Mouse (Mus musculus) 3T3-L1 (cell line): ENCODE data around the gene Atp9a.

ENCODE experiments used
- DNase-seq: peaks from one replicate; pipeline ENCODE4 v3.0.0-alpha.2; 2015; ENCODE audit warnings: low read depth, low spot score

Atp9a gene

GRCm38 (mm10) chr2:168601491-168602386, 140.5 kb downstream of the Atp9a start, which contains the start of gene Nfatc2:
Gene Nfatc2 (minus strand): TSS chr2:168601657.
- peak; percentile 92 for DNase-seq

- DNase-seq, result no peak
Observed at GRCm38 (mm10) chr2:168600750-168601490, 141.3 kb downstream of the Atp9a start.

GRCm38 (mm10) chr2:168595693-168596092, 146.5 kb downstream of the Atp9a start:
- DNase-seq, result no peak

- DNase-seq, result no peak
Observed at GRCm38 (mm10) chr2:168593676-168594075, 148.5 kb downstream of the Atp9a start.

- no peak for DNase-seq
Observed at GRCm38 (mm10) chr2:168593004-168593403, 149.2 kb downstream of the Atp9a start.

GRCm38 (mm10) chr2:168591076-168591475, 151.1 kb downstream of the Atp9a start:
- DNase-seq, result no peak

GRCm38 (mm10) chr2:168590556-168590955, 151.7 kb downstream of the Atp9a start:
- no peak for DNase-seq

- DNase-seq, result no peak
Observed at GRCm38 (mm10) chr2:168590168-168590551, 152.0 kb downstream of the Atp9a start.

GRCm38 (mm10) chr2:168589368-168590167, 152.6 kb downstream of the Atp9a start:
- no peak for DNase-seq

GRCm38 (mm10) chr2:168588591-168589367, 153.4 kb downstream of the Atp9a start:
- DNase-seq, result no peak

GRCm38 (mm10) chr2:168587159-168587558, 155.1 kb downstream of the Atp9a start:
- DNase-seq, result no peak

- no peak for DNase-seq
Observed at GRCm38 (mm10) chr2:168586512-168586911, 155.7 kb downstream of the Atp9a start.

- DNase-seq, result no peak
Observed at GRCm38 (mm10) chr2:168584857-168585256, 157.4 kb downstream of the Atp9a start.
